Mouse (Mus musculus): Measurements from ENCODE around the gene Ddit4. TPM values are rescaled to one million over a fixed set of nuclear protein-coding genes. Genes with fewer than 3 reads are reported as not detected.
A peak's percentile ranks its signal among the peaks of the same experiment; 100 is the strongest.

Ddit4 gene
- total RNA-seq, 2 experiments from 2014 or later = 0.17 TPM; not detected in 1

- peak; percentile 48 for ATAC-seq (replicated peaks; ENCODE audit: low FRiP score, poor library complexity, severe bottlenecking)
Observed at GRCm38 (mm10) chr10:59952152-59952780, 632 bp upstream of the Ddit4 start.

- ATAC-seq (replicated peaks; ENCODE audit: low FRiP score, poor library complexity, severe bottlenecking) = peak; percentile 33
Observed at GRCm38 (mm10) chr10:59950716-59951191, 880 bp downstream of the Ddit4 start.

GRCm38 (mm10) chr10:59949783-59950605 lies 1.6 kb downstream of the Ddit4 start:
- ATAC-seq (replicated peaks; ENCODE audit: low FRiP score, poor library complexity, severe bottlenecking) = no peak

- ATAC-seq (replicated peaks; ENCODE audit: low FRiP score, poor library complexity, severe bottlenecking) = no peak
Observed at GRCm38 (mm10) chr10:59949255-59949648, 2.4 kb downstream of the Ddit4 start.

- ATAC-seq (replicated peaks; ENCODE audit: low FRiP score, poor library complexity, severe bottlenecking) = no peak
Observed at GRCm38 (mm10) chr10:59948363-59949254, 3.0 kb downstream of the Ddit4 start.

- ATAC-seq (replicated peaks; ENCODE audit: low FRiP score, poor library complexity, severe bottlenecking) = no peak
Observed at GRCm38 (mm10) chr10:59947296-59948073, 4.1 kb downstream of the Ddit4 start.

GRCm38 (mm10) chr10:59946362-59946761 lies 5.3 kb downstream of the Ddit4 start:
- no peak for ATAC-seq (replicated peaks; ENCODE audit: low FRiP score, poor library complexity, severe bottlenecking)

GRCm38 (mm10) chr10:59945416-59945815 lies 6.2 kb downstream of the Ddit4 start:
- ATAC-seq (replicated peaks; ENCODE audit: low FRiP score, poor library complexity, severe bottlenecking) = no peak

- peak; percentile 91 for ATAC-seq (replicated peaks; ENCODE audit: low FRiP score, poor library complexity, severe bottlenecking)
Observed at GRCm38 (mm10) chr10:59943421-59943989, 8.1 kb downstream of the Ddit4 start.

- ATAC-seq (replicated peaks; ENCODE audit: low FRiP score, poor library complexity, severe bottlenecking) = peak; percentile 48
Observed at GRCm38 (mm10) chr10:59942847-59943420, 8.7 kb downstream of the Ddit4 start.

- ATAC-seq (replicated peaks; ENCODE audit: low FRiP score, poor library complexity, severe bottlenecking) = no peak
Observed at GRCm38 (mm10) chr10:59942281-59942846, 9.3 kb downstream of the Ddit4 start.

GRCm38 (mm10) chr10:59939081-59939480 lies 12.6 kb downstream of the Ddit4 start:
- no peak for ATAC-seq (replicated peaks; ENCODE audit: low FRiP score, poor library complexity, severe bottlenecking)

GRCm38 (mm10) chr10:59938662-59939061 lies 13.0 kb downstream of the Ddit4 start:
- ATAC-seq (replicated peaks; ENCODE audit: low FRiP score, poor library complexity, severe bottlenecking) = no peak

- no peak for ATAC-seq (replicated peaks; ENCODE audit: low FRiP score, poor library complexity, severe bottlenecking)
Observed at GRCm38 (mm10) chr10:59936058-59936856, 15.4 kb downstream of the Ddit4 start.

GRCm38 (mm10) chr10:59934039-59934438 lies 17.6 kb downstream of the Ddit4 start:
- no peak; the same call in 1 of the 2 replicates for ATAC-seq (replicated peaks; ENCODE audit: low FRiP score, poor library complexity, severe bottlenecking)

GRCm38 (mm10) chr10:59932521-59932920 lies 19.1 kb downstream of the Ddit4 start:
- ATAC-seq (replicated peaks; ENCODE audit: low FRiP score, poor library complexity, severe bottlenecking) = no peak

GRCm38 (mm10) chr10:59930996-59931395 lies 20.6 kb downstream of the Ddit4 start:
- ATAC-seq (replicated peaks; ENCODE audit: low FRiP score, poor library complexity, severe bottlenecking) = no peak

- ATAC-seq (replicated peaks; ENCODE audit: low FRiP score, poor library complexity, severe bottlenecking) = no peak
Observed at GRCm38 (mm10) chr10:59929205-59929604, 22.4 kb downstream of the Ddit4 start.
